Mouse (Mus musculus) neural tube, embryonic 15.5 days (tissue): ENCODE results near the gene Msi2. TPM values are rescaled to one million over a fixed set of nuclear protein-coding genes. Genes with fewer than 3 reads are reported as not detected.
A peak's percentile ranks its signal among the peaks of the same experiment; 100 is the strongest.

ENCODE experiments used
- ATAC-seq: fragments of 200-750 bp; cut with Nextera tagmentation; 2 replicates; pipeline ENCODE4 v1.8.0; 2017; ENCODE audit warnings: mild to moderate bottlenecking, moderate TSS enrichment, moderate library complexity; ENCODE audit not compliant: low FRiP score
- H3K27ac ChIP-seq: fragments of 300-500 bp; sonication (generic); replicated peaks from 2 replicates; pipeline ENCODE4 v1.5.1; 2015; ENCODE audit warnings: mild to moderate bottlenecking, inconsistent platforms
- H3K27me3 ChIP-seq: fragments of 300-500 bp; sonication (generic); replicated peaks from 2 replicates; pipeline ENCODE4 v1.6.1; 2015; ENCODE audit warnings: inconsistent platforms
- H3K36me3 ChIP-seq: fragments of 300-500 bp; sonication (generic); 2 replicates; pipeline ENCODE4 v1.6.1; 2015; ENCODE audit warnings: inconsistent platforms
- H3K4me1 ChIP-seq: fragments of 300-500 bp; sonication (generic); 2 replicates; pipeline ENCODE4 v1.6.1; 2015; ENCODE audit warnings: inconsistent platforms
- H3K4me2 ChIP-seq: fragments of 300-500 bp; sonication (generic); 2 replicates; pipeline ENCODE4 v1.6.1; 2015; ENCODE audit warnings: inconsistent platforms, mild to moderate bottlenecking, moderate library complexity
- H3K4me3 ChIP-seq: fragments of 300-500 bp; sonication (generic); replicated peaks from 2 replicates; pipeline ENCODE4 v1.5.1; 2015; ENCODE audit warnings: mild to moderate bottlenecking, inconsistent platforms
- H3K9ac ChIP-seq: fragments of 300-500 bp; sonication (generic); replicated peaks from 2 replicates; pipeline ENCODE4 v1.6.1; 2015; ENCODE audit warnings: mild to moderate bottlenecking, inconsistent platforms
- H3K9me3 ChIP-seq: fragments of 300-500 bp; sonication (generic); replicated peaks from 2 replicates; pipeline ENCODE4 v1.6.1; 2016; ENCODE audit warnings: inconsistent platforms
- WGBS: fragments of 180-500 bp; shearing (Covaris S2); methylation state at CpG from one replicate; pipeline ENCODE4 v1.1.7; 2015; ENCODE audit warnings: mixed read lengths; 5-methylcytosine and 5-hydroxymethylcytosine counted together
- polyA plus RNA-seq: library from polyadenylated mRNA; unstranded; fragments of >200 nt; fragmentation: Nextera tagmentation; extraction: Ambion mirVana; gene quantifications from 2 replicates; pipeline ENCODE4 v1.2.1, GENCODE M21; 2015

The Msi2 gene
- polyA plus RNA-seq, 1 experiment from 2014 or later, result 20.7 TPM

DNA sequence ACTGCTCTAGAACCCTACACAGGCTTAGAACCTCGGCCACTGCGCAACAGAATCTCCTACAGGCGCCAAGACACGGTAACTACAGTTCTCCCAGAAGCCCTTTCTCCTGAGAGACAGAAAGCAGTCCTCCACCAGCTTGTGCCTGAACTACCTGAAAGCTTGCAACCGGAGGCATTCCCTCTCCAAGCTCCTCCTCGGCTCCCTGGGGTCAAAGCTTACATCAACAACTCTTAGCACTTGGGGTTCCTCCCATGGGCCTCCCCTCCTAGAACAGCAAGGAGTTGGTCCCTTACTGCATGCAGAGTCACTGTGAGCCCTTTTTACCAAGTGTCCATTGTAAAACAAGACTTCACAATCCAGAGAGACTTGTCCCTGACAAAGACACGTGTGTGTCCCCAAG, 49.2 kb downstream of the Msi2 start:
- Histone ChIP-seq H3K9ac (no peak overlapping the region), H3K9me3 (no peaks in the 10 kb centered on the region), H3K27me3 (no peaks in the 10 kb centered on the region), H3K4me3 (no peak overlapping the region), H3K36me3 (0 out of 2 replicates have a peak, but pooled peaks cover 12% of the 10 kb centered on the region), H3K4me2 (no peak overlapping the region), H3K4me1 (peaks cover 36% of the 10 kb centered on the region), H3K27ac (no peak overlapping the region)
- ATAC-seq, result no peak
- WGBS, result 91% methylated on average over 7 of the region's 7 CpGs

DNA sequence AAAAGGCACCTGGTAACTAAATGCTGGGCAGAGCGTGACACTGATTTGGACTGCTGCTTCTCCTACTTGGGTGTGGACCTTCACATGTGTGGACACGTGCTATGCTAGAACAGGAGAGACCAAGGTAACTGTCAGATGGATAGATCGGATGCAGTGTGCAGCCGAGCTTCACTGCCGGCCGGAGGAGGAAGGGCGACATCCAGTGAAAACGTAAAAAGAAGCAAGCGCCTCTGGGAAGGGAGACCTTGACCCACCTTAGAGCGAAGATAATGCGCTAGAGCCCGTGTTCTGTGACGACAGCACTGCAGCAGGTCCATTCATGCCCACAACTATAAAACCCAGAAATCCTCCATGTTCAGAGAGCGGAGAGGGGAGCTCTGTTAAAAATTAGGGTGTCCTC, 50.0 kb downstream of the Msi2 start:
- WGBS, result 95% methylated on average over 14 of the region's 14 CpGs
- H3K27ac ChIP-seq, result no peak overlapping the region
- H3K27me3 ChIP-seq, result no peaks in the 10 kb centered on the region
- 0 out of 2 replicates have a peak, but pooled peaks cover 12% of the 10 kb centered on the region for H3K36me3 ChIP-seq
- peaks cover 36% of the 10 kb centered on the region for H3K4me1 ChIP-seq
- no peak overlapping the region for H3K4me3 ChIP-seq
- no peak overlapping the region for H3K9ac ChIP-seq
- ATAC-seq, result no peak
- H3K4me2 ChIP-seq, result no peak overlapping the region
- H3K9me3 ChIP-seq, result no peaks in the 10 kb centered on the region

- no peak for ATAC-seq
- Histone ChIP-seq H3K27ac (0 out of 2 replicates have a peak overlapping the region, but pooled peaks have one; percentile 28), H3K36me3 (0 out of 2 replicates have a peak, but pooled peaks cover 6% of the 10 kb centered on the region), H3K27me3 (no peaks in the 10 kb centered on the region), H3K4me2 (no peak overlapping the region), H3K4me1 (peaks cover 41% of the 10 kb centered on the region), H3K9ac (no peak overlapping the region), H3K9me3 (no peaks in the 10 kb centered on the region), H3K4me3 (no peak overlapping the region)
- WGBS, result 61% methylated on average over 15 of the region's 15 CpGs
Measured at GRCm38 (mm10) chr11:88665799-88666198, 52.5 kb downstream of the Msi2 start.

DNA sequence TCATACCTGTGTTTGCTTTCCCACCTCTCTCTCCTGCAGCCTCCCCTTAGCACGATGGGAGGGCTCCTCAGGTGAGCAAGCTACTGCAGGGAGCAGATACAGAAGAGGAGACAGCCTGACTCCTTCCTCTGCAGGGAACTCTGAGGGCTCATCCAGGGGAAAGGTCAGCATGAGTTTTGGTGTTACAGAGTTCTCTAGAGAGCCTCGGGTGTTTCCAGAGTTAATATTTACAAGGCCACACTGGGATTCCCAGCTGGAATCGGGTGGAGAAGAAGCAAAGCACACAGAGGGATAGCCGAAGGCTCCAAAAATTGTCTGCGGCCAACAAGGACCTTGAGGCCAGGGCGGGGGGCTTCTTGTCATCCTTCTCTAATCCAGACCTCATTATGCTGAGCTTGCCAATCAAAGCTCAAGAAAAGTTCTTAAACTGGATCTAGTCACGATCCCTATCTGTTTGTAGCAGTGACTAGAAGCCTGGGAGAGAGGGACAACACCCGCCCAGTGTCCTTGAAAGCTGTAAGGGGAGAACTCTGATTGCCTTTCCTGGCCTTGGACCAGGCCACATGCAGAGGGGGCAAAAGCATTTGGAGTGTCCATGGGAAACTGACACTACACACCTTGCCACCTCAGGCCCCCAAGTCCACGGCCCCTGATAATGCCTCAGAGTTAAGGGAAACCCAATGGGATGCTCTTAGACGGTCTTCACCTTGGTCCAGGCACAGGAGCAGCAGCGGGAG, 56.7 kb downstream of the Msi2 start:
- ATAC-seq, result no peak
- Histone ChIP-seq H3K4me3 (no peak overlapping the region), H3K9ac (no peak overlapping the region), H3K4me1 (peaks cover 40% of the 10 kb centered on the region), H3K27ac (0 out of 2 replicates have a peak overlapping the region, but pooled peaks have one; percentile 45), H3K27me3 (no peaks in the 10 kb centered on the region), H3K36me3 (no peaks in the 10 kb centered on the region), H3K9me3 (no peaks in the 10 kb centered on the region), H3K4me2 (no peak overlapping the region)
- 89% methylated on average over 11 of the region's 11 CpGs for WGBS

DNA sequence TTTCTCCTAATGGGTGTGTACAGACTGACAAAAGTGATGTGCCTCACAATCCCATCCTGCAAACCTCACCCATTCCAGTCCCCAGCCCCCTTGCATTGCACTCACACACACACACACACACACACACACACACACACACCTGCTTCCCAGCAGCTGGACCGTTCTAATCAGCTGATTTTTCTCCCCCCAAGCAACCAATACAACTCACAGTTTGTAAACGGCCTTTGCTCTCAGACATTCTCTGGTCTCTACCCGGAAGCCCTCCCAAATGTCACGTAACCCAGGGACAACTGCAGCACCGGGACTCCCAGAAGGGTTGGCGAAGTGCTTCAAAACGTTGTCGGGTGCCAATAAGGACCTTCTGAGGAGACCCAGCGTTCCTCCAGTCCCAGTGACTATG, 57.9 kb downstream of the Msi2 start:
- Histone ChIP-seq H3K4me3 (no peak overlapping the region), H3K27ac (no peak overlapping the region; the same call in 1 of the 2 replicates), H3K36me3 (no peaks in the 10 kb centered on the region), H3K4me1 (peaks cover 28% of the 10 kb centered on the region), H3K27me3 (no peaks in the 10 kb centered on the region), H3K9me3 (no peaks in the 10 kb centered on the region), H3K4me2 (no peak overlapping the region), H3K9ac (no peak overlapping the region)
- ATAC-seq, result no peak
- 65% methylated on average over 9 of the region's 9 CpGs for WGBS

DNA sequence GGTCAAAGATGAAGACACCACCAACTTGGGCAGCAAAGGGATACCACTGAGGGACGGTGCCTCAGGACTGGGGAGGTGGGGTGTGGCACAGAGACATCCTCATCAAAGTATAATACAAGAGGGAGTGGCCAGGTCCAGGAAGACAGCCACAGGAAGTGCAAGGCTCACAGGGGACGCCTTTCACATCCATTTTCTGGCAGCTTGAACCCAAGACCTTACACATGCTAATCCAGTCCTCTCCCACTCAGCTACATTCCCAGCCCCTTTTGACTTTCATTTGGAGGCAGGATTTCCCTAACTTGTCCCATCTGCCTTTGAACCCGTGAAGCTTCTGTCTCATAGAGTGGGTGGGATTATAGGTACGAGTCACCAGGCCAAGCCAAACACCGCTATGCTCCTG, 59.4 kb downstream of the Msi2 start:
- no peaks in the 10 kb centered on the region for H3K36me3 ChIP-seq
- H3K4me2 ChIP-seq, result no peak overlapping the region
- H3K4me1 ChIP-seq, result peaks cover 26% of the 10 kb centered on the region
- H3K4me3 ChIP-seq, result no peak overlapping the region
- 94% methylated on average over 5 of the region's 5 CpGs for WGBS
- H3K9ac ChIP-seq, result no peak overlapping the region
- no peak overlapping the region for H3K27ac ChIP-seq
- no peak for ATAC-seq
- H3K9me3 ChIP-seq, result no peaks in the 10 kb centered on the region
- no peaks in the 10 kb centered on the region for H3K27me3 ChIP-seq

DNA sequence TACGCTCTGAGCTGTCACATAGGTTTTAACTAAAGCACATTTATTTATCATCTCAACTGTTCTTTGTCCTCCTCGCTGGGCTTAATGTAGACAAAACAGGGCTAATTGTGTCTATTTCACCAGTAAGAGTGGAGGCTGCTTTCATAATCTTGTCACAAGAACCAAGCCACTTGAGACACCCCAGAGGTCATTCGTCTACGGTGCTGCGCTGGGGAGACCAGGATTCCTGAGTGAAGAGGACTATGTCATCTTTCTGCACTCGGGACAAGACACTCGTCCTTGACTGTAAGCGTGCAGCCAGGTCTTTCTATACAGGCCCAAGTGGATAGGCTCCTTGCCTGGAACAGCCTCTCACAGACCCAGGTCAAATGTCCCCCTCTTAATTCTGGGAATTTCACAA, 62.5 kb downstream of the Msi2 start:
- no peak for ATAC-seq
- no peak overlapping the region for H3K4me3 ChIP-seq
- H3K27me3 ChIP-seq, result no peaks in the 10 kb centered on the region
- H3K36me3 ChIP-seq, result no peaks in the 10 kb centered on the region
- 78% methylated on average over 8 of the region's 8 CpGs for WGBS
- no peak overlapping the region for H3K9ac ChIP-seq
- H3K4me2 ChIP-seq, result no peak overlapping the region
- peaks cover 25% of the 10 kb centered on the region for H3K4me1 ChIP-seq
- H3K9me3 ChIP-seq, result no peaks in the 10 kb centered on the region
- no peak overlapping the region for H3K27ac ChIP-seq

DNA sequence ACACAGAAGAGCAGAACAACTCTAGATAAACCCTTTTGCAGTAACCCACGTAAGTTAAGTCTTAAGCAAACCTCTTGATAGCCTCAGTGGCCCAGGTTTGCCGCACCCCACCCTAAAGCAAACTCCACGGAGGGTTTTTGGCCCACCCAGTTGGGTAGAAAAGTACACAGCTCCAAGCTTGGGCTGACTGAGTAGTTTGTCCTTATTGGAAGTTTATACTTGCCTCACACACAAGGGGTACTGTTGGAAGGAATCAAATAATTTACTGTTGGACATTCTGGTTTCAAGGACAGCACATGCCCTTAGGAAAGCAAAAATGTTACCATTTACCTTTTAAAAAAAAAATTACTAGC, 63.1 kb downstream of the Msi2 start:
- Histone ChIP-seq H3K27ac (0 out of 2 replicates have a peak overlapping the region, but pooled peaks have one; percentile 7), H3K4me1 (peaks cover 25% of the 10 kb centered on the region), H3K4me2 (no peak overlapping the region), H3K36me3 (no peaks in the 10 kb centered on the region), H3K27me3 (no peaks in the 10 kb centered on the region), H3K4me3 (no peak overlapping the region), H3K9me3 (no peaks in the 10 kb centered on the region), H3K9ac (no peak overlapping the region)
- ATAC-seq, result no peak
- WGBS, result 87% methylated on average over 3 of the region's 3 CpGs

DNA sequence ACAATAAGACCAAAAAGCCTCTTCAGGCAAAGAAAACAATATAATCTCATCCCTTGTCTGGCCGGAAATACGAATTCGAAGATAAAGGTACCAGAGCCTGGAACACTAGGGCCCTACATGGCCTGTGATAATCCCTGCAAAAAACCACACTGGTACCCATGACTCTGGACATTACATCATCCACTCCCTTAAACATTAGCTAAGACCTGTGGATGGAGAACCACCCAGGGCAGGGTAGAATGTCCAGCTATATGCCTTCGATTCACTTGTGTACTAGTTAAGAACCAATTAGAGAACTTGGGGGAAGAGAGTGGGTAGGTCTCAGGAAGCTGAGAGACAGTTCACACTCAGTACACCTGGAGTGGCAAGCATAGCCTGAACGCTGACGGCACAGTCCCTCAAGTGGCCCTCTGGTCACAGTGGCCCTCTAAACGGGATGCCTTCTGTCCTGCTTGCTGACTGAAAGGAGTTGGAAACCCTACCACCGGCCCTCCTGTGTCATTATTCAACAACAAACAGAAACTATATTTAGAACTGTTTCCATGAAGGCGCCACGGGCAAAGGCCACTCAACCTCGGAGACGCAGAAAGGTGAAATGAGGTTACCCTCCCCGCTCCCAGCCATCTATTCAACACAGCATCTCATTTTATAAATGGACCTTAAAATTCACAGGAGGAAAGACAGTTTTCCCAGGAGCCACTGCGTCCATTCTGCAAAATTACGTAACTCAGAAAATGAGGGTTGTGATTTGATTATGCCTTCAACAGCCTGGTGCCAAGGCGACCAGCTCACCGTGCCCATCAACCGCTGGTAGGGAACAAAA, 63.7 kb downstream of the Msi2 start:
- H3K27ac ChIP-seq, result 0 out of 2 replicates have a peak overlapping the region, but pooled peaks have one; percentile 7
- peaks cover 28% of the 10 kb centered on the region for H3K4me1 ChIP-seq
- H3K9ac ChIP-seq, result no peak overlapping the region
- no peaks in the 10 kb centered on the region for H3K27me3 ChIP-seq
- no peak overlapping the region for H3K4me3 ChIP-seq
- 83% methylated on average over 18 of the region's 18 CpGs for WGBS
- H3K4me2 ChIP-seq, result no peak overlapping the region
- no peaks in the 10 kb centered on the region for H3K9me3 ChIP-seq
- H3K36me3 ChIP-seq, result no peaks in the 10 kb centered on the region
- ATAC-seq, result no peak

DNA sequence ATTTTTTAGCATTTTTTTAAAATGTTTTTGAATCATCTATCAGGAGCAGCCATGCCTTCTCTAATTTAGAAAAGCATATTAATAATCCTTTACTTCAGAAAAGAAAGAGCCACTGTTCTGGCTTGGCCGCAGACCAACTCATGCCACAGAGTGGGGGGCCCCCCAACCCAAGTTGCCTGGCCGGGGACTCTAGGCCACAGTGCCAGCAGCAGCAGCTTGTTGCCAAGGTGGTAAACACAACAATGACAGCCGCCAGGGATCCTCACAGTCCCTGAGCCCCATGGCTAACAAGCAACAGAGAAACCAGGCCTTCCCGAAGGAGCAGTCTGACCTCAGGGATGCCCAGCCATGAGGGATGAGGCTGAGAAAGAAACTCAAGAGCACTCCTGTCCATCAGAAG, 68.0 kb downstream of the Msi2 start:
- WGBS, result 41% methylated on average over 4 of the region's 4 CpGs
- Histone ChIP-seq H3K4me2 (no peak overlapping the region), H3K27me3 (no peaks in the 10 kb centered on the region), H3K4me1 (peaks cover 64% of the 10 kb centered on the region), H3K4me3 (no peak overlapping the region), H3K9me3 (no peaks in the 10 kb centered on the region), H3K27ac (peak overlapping the region; percentile 69), H3K36me3 (no peaks in the 10 kb centered on the region), H3K9ac (no peak overlapping the region)
- ATAC-seq, result peak; percentile 51; the same call in 1 of the 2 replicates

DNA sequence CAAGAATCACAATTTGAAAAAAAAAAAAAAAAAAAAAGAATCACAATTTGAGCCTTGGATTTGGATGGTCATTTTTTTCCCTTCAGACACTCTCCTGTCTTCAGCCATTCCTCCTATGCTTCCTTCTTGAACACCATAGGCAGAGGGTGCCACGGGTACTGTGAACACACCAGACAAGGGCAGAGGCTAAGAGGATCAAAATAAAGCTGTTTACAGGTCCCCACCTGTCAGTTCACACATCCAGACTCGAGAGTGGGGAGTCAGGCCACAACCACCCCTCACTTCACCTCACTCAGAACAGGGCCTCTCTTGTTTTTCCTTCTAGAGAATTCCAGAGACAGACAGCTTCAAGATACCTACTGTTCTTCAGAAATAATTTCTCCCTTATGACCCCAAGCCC, 69.3 kb downstream of the Msi2 start:
- H3K36me3 ChIP-seq, result no peaks in the 10 kb centered on the region

DNA sequence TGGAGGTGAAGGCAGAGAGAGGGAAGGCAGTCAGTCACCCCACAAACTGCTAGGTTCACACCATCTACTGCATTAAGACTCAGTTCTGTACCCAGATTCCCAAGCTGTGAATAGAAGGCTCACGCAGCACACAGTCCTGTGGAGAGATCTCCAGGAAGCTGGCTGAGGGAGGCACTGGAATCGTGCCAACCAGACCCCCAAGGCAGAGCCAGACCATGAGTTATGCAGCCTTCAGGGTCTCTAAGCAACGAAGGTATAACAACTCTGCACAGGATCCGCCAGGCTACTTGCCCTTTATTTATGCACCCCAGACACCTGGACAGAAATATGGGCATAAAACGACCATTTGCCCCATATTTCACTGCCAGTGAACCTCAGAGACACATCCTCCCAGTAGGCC, 69.9 kb downstream of the Msi2 start:
- peaks cover 74% of the 10 kb centered on the region for H3K4me1 ChIP-seq
- H3K27ac ChIP-seq, result peak overlapping the region; percentile 74
- H3K9ac ChIP-seq, result no peak overlapping the region
- ATAC-seq, result peak; percentile 68; the same call in 1 of the 2 replicates
- H3K9me3 ChIP-seq, result no peaks in the 10 kb centered on the region
- H3K4me2 ChIP-seq, result no peak overlapping the region
- no peak overlapping the region for H3K4me3 ChIP-seq
- H3K36me3 ChIP-seq, result no peaks in the 10 kb centered on the region
- WGBS, result 16% methylated on average over 5 of the region's 5 CpGs
- H3K27me3 ChIP-seq, result no peaks in the 10 kb centered on the region

More for the DNA sequence above, 69.3 kb downstream of the Msi2 start:
- no peak for ATAC-seq
- Histone ChIP-seq H3K27ac (peak overlapping the region; percentile 74), H3K4me3 (no peak overlapping the region), H3K27me3 (no peaks in the 10 kb centered on the region), H3K4me2 (no peak overlapping the region), H3K9me3 (no peaks in the 10 kb centered on the region), H3K4me1 (peaks cover 74% of the 10 kb centered on the region), H3K9ac (no peak overlapping the region)
- 61% methylated on average over 2 of the region's 2 CpGs for WGBS
